Mouse (Mus musculus): ENCODE measurements at regions not wholly inside any gene's neighbourhood (a gene's known extent, or its start where the extent isn't known, plus 50 kb on each side); places are given as distances from the start of the nearest gene placed in this dataset.

DNA sequence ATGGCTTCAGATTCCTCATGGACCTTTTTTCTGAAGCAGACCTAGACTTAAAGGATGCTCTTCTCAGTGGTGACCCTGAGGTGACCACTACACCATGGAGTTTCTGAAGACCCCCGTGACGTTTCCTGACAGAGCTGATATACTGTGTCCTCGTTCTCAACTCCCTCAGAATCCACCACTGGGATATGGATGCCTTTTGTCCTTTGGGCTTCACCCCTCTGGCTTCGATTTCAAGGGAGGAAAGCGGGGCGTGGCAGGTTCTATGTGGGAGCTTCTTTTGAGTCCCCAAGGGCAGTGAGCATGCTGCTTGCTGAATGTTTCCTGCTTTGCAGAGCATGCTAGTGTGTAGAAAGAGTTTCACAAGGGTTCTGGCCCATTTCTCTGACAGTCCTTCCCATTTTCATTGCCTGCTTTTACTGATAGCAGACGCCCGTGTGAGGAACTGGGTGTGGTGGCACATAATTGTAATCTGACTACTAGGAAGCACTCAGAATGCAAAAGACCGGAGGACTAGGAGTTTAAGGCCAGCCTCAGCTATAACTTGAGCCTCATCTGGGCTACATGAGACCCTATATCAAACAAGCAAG is 204.0 kb upstream of the Id2 start:
- WGBS (ENCODE audit: insufficient replicate concordance) = 24% methylated on average over 9 of the region's 9 CpGs
- Histone ChIP-seq H3K4me3 (ENCODE audit: low read depth, low read length) (no peak overlapping the region), H3K36me3 (ENCODE audit: control insufficient read depth, insufficient read depth) (no peaks in the 10 kb centered on the region), H3K27ac (ENCODE audit: low read length) (0 out of 2 replicates have a peak overlapping the region, but pooled peaks have one; percentile 6), H3K9ac (ENCODE audit: low read depth, low read length) (no peak overlapping the region), H3K27me3 (ENCODE audit: control insufficient read depth, insufficient read depth, low read depth, low read length) (no peaks in the 10 kb centered on the region), H3K4me1 (ENCODE audit: control insufficient read depth, low read depth, low read length) (peaks cover 8% of the 10 kb centered on the region), H3K9me3 (replicated peaks; ENCODE audit: control insufficient read depth, low read length) (no peaks in the 10 kb centered on the region), H3K4me2 (ENCODE audit: low read depth, low read length) (no peak overlapping the region)
- ATAC-seq (ENCODE audit: low read depth) = no peak

DNA sequence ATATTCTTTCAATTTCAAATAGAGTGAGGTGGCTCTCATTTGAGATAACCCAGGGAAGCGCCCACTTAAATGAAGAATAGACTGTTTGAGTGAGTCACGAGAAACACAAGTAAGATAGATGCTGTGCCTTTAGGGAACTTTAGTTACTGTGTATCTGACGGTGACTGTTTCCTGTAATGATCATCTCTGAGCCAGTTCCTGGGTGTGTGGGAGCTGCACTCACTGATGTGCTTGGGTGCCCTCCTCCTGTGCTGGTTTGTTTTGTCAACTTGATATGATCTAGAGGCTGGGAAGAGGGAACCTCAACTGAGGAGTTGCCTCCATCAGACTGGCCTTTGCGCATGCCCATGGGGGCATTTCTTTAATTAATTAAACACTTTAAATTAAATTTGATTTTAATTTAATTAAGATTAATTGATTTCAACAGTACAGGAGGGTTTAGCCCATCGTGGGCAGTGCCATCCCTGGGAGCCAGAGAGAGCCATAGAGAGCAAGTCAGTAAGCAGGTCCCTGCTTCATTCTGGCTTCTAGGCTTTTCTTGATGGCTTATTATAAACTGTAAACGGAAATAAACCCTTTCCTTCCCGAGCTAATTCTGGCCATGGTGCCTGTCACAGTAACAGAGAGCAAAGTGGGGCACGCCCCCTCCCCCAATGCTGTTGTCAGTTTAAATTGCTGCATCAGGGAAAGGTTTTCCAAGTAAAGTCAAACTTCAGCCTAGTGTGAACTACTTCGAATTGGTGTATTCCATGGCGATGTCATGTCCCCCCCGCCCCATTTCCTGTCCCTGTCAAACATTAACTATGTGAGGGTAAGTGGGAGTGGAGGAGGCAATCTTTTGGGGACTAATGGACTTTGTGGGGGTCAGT is 202.9 kb upstream of the Id2 start:
- Histone ChIP-seq H3K27ac (ENCODE audit: low read length) (no peak overlapping the region), H3K9ac (ENCODE audit: low read depth, low read length) (no peak overlapping the region), H3K4me2 (ENCODE audit: low read depth, low read length) (no peak overlapping the region), H3K36me3 (ENCODE audit: control insufficient read depth, insufficient read depth) (no peaks in the 10 kb centered on the region), H3K9me3 (replicated peaks; ENCODE audit: control insufficient read depth, low read length) (no peaks in the 10 kb centered on the region), H3K4me3 (ENCODE audit: low read depth, low read length) (no peak overlapping the region), H3K4me1 (ENCODE audit: control insufficient read depth, low read depth, low read length) (peaks cover 8% of the 10 kb centered on the region), H3K27me3 (ENCODE audit: control insufficient read depth, insufficient read depth, low read depth, low read length) (no peaks in the 10 kb centered on the region)
- 27% methylated on average over 11 of the region's 11 CpGs for WGBS (ENCODE audit: insufficient replicate concordance)
- no peak for ATAC-seq (ENCODE audit: low read depth)

DNA sequence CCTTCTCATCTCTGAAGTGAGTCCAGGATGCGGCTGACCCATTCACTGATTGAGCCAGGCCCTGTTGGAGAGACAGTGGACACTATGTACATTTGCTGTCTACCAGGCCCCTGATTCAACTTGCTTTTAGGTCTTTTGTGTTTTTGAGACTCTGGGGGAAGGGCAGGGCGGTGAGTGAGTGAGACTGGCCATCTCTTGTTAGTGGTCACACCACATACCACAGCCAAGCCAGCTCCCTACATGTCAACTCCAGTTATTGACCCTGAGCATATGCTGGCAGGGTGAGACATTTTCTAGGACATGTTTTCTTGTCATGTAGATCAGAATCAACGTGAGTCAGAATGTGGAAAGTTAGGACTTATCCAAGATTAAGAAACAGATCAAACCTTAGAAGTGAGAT is 201.8 kb upstream of the Id2 start:
- Histone ChIP-seq H3K9me3 (replicated peaks; ENCODE audit: control insufficient read depth, low read length) (no peaks in the 10 kb centered on the region), H3K4me2 (ENCODE audit: low read depth, low read length) (no peak overlapping the region), H3K27me3 (ENCODE audit: control insufficient read depth, insufficient read depth, low read depth, low read length) (no peaks in the 10 kb centered on the region), H3K4me3 (ENCODE audit: low read depth, low read length) (no peak overlapping the region), H3K27ac (ENCODE audit: low read length) (no peak overlapping the region), H3K36me3 (ENCODE audit: control insufficient read depth, insufficient read depth) (no peaks in the 10 kb centered on the region), H3K9ac (ENCODE audit: low read depth, low read length) (no peak overlapping the region), H3K4me1 (ENCODE audit: control insufficient read depth, low read depth, low read length) (peaks cover 8% of the 10 kb centered on the region)
- 69% methylated on average over 3 of the region's 3 CpGs for WGBS (ENCODE audit: insufficient replicate concordance)
- ATAC-seq (ENCODE audit: low read depth) = no peak

DNA sequence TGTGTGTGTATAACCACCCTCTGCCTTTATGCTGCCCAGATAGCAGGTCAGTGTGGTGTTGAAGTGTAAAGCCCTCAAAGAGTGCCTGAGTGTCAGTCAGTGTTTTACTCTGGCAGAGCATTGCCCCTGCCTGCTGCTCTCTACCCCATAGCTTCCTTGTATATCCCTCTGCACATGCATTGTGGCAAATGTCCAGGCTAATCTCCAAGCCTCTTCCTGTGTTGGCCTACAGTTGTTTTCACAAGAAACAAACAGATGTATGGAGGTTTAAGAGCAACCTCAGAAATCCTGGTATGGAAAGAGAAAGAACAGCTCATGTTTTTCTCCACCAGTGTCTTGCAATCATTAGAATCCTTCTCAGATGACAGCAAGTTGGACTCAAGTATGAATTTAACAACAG is 201.0 kb upstream of the Id2 start:
- Histone ChIP-seq H3K27me3 (ENCODE audit: control insufficient read depth, insufficient read depth, low read depth, low read length) (no peaks in the 10 kb centered on the region), H3K9ac (ENCODE audit: low read depth, low read length) (no peak overlapping the region), H3K4me1 (ENCODE audit: control insufficient read depth, low read depth, low read length) (peaks cover 8% of the 10 kb centered on the region), H3K27ac (ENCODE audit: low read length) (no peak overlapping the region), H3K9me3 (replicated peaks; ENCODE audit: control insufficient read depth, low read length) (no peaks in the 10 kb centered on the region), H3K36me3 (ENCODE audit: control insufficient read depth, insufficient read depth) (no peaks in the 10 kb centered on the region), H3K4me3 (ENCODE audit: low read depth, low read length) (no peak overlapping the region), H3K4me2 (ENCODE audit: low read depth, low read length) (no peak overlapping the region)
- ATAC-seq (ENCODE audit: low read depth) = no peak

GRCm38 (mm10) chr12:25296648-25297047 is 199.7 kb upstream of the Id2 start:
- H3K27ac ChIP-seq (ENCODE audit: low read length) = no peak overlapping the region
- no peak overlapping the region for H3K4me2 ChIP-seq (ENCODE audit: low read depth, low read length)
- no peak overlapping the region for H3K9ac ChIP-seq (ENCODE audit: low read depth, low read length)
- no peaks in the 10 kb centered on the region for H3K9me3 ChIP-seq (replicated peaks; ENCODE audit: control insufficient read depth, low read length)
- no peak overlapping the region for H3K4me3 ChIP-seq (ENCODE audit: low read depth, low read length)
- WGBS (ENCODE audit: insufficient replicate concordance) = 32% methylated on average over 3 of the region's 3 CpGs
- peaks cover 8% of the 10 kb centered on the region for H3K4me1 ChIP-seq (ENCODE audit: control insufficient read depth, low read depth, low read length)
- no peaks in the 10 kb centered on the region for H3K36me3 ChIP-seq (ENCODE audit: control insufficient read depth, insufficient read depth)
- no peaks in the 10 kb centered on the region for H3K27me3 ChIP-seq (ENCODE audit: control insufficient read depth, insufficient read depth, low read depth, low read length)
- ATAC-seq (ENCODE audit: low read depth) = no peak

GRCm38 (mm10) chr12:25294179-25295025 is 197.5 kb upstream of the Id2 start:
- no peak overlapping the region for H3K4me3 ChIP-seq (ENCODE audit: low read depth, low read length)
- H3K9ac ChIP-seq (ENCODE audit: low read depth, low read length) = no peak overlapping the region
- no peak overlapping the region for H3K27ac ChIP-seq (ENCODE audit: low read length)
- H3K36me3 ChIP-seq (ENCODE audit: control insufficient read depth, insufficient read depth) = no peaks in the 10 kb centered on the region
- no peak overlapping the region for H3K4me2 ChIP-seq (ENCODE audit: low read depth, low read length)
- no peaks in the 10 kb centered on the region; the same call in 1 of the 2 replicates for H3K4me1 ChIP-seq (ENCODE audit: control insufficient read depth, low read depth, low read length)
- H3K9me3 ChIP-seq (replicated peaks; ENCODE audit: control insufficient read depth, low read length) = no peaks in the 10 kb centered on the region
- 42% methylated on average over 4 of the region's 4 CpGs for WGBS (ENCODE audit: insufficient replicate concordance)
- ATAC-seq (ENCODE audit: low read depth) = no peak
- H3K27me3 ChIP-seq (ENCODE audit: control insufficient read depth, insufficient read depth, low read depth, low read length) = no peaks in the 10 kb centered on the region

DNA sequence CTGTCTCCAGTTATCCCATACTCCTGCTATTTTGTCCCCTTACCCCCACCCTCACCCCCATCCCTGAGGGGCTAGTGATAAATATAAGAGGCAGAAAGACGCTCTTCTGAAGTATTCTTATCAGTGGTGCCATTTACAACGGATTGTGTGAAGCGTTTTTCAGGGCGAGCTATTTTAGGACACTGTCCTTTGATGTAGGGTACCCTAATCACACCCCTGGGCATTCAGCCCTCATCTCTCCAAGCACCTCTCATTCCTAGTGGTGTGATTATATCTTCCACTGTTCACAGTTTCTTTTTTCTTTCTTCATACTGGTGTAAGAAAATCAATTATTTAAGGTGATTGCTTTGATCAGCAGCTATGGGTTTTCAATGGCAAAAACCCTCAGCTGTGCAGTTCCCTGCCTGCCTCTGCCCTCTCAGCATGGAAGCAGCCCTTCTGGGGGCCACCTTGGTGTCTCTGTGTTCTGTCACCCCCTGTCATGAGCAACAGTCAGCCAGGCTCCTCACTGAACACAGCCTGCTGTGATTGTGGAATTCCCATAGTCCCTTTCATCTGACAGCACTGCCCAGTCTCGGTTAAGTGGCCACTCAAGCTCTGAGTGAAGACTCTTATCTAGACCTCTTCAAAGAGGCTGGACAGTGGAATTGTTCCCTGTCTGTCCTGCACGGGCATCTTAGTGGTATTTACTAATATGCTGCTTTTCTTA is 196.7 kb upstream of the Id2 start:
- no peaks in the 10 kb centered on the region; the same call in 1 of the 2 replicates for H3K4me1 ChIP-seq (ENCODE audit: control insufficient read depth, low read depth, low read length)
- no peak overlapping the region for H3K27ac ChIP-seq (ENCODE audit: low read length)
- H3K9me3 ChIP-seq (replicated peaks; ENCODE audit: control insufficient read depth, low read length) = no peaks in the 10 kb centered on the region
- H3K27me3 ChIP-seq (ENCODE audit: control insufficient read depth, insufficient read depth, low read depth, low read length) = no peaks in the 10 kb centered on the region
- no peaks in the 10 kb centered on the region for H3K36me3 ChIP-seq (ENCODE audit: control insufficient read depth, insufficient read depth)
- ATAC-seq (ENCODE audit: low read depth) = no peak
- no peak overlapping the region for H3K9ac ChIP-seq (ENCODE audit: low read depth, low read length)
- H3K4me2 ChIP-seq (ENCODE audit: low read depth, low read length) = no peak overlapping the region
- no peak overlapping the region for H3K4me3 ChIP-seq (ENCODE audit: low read depth, low read length)
- WGBS (ENCODE audit: insufficient replicate concordance) = 34% methylated on average over 6 of the region's 6 CpGs

DNA sequence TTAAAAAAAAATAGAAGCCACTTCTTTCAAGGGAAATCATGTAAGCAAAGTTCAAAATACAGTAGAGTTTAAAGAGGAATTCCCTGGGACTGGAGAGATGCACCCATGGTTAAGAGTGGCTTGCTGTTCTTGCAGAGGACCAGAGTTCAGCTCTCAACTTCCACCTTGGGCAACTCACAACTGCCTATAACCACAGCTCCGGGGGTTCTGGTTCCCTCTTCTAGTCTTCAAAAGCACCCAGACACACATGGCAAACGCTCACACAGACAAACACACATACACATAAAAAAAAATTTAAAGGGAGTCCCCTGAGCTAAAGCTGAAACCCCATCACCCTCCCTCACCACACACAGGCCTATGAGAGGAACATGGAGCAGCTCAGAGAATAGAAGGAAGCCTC is 192.4 kb upstream of the Id2 start:
- Histone ChIP-seq H3K27ac (ENCODE audit: low read length) (no peak overlapping the region), H3K9me3 (replicated peaks; ENCODE audit: control insufficient read depth, low read length) (no peaks in the 10 kb centered on the region), H3K27me3 (ENCODE audit: control insufficient read depth, insufficient read depth, low read depth, low read length) (no peaks in the 10 kb centered on the region), H3K4me2 (ENCODE audit: low read depth, low read length) (no peak overlapping the region), H3K9ac (ENCODE audit: low read depth, low read length) (no peak overlapping the region), H3K4me3 (ENCODE audit: low read depth, low read length) (no peak overlapping the region), H3K36me3 (ENCODE audit: control insufficient read depth, insufficient read depth) (no peaks in the 10 kb centered on the region), H3K4me1 (ENCODE audit: control insufficient read depth, low read depth, low read length) (no peaks in the 10 kb centered on the region; the same call in 1 of the 2 replicates)
- no peak for ATAC-seq (ENCODE audit: low read depth)
- 34% methylated on average over 2 of the region's 2 CpGs for WGBS (ENCODE audit: insufficient replicate concordance)
